Mouse (Mus musculus): ENCODE results near the gene Ylpm1. TPM values are rescaled to one million over a fixed set of nuclear protein-coding genes. Genes with fewer than 3 reads are reported as not detected.
A peak's percentile ranks its signal among the peaks of the same experiment; 100 is the strongest.

Gene Ylpm1
- total RNA-seq, 2 experiments from 2014 or later = 113 to 115 TPM

DNA sequence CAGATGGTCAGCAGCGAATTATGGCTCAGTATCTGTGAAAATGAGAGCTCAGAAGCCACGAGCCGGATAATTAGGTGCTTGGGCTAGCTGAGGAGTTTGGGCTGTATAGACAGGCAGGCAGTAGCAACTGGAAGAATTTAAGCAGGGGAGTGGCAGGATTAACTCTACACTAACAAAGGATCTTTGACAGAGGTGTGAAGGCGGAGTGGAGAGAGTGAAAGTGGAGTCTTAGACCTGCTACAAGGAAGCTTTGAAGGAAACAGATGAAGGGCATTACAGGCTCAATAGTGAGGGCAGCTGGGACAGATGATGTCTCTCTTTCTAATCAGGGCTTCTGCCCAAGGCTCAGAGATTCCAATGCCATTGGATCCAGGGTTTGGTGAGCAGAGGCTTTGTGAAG, 113.3 kb downstream of the Ylpm1 start:
- DNase-seq (ENCODE audit: low spot score in 2 of 2) = no peak

DNA sequence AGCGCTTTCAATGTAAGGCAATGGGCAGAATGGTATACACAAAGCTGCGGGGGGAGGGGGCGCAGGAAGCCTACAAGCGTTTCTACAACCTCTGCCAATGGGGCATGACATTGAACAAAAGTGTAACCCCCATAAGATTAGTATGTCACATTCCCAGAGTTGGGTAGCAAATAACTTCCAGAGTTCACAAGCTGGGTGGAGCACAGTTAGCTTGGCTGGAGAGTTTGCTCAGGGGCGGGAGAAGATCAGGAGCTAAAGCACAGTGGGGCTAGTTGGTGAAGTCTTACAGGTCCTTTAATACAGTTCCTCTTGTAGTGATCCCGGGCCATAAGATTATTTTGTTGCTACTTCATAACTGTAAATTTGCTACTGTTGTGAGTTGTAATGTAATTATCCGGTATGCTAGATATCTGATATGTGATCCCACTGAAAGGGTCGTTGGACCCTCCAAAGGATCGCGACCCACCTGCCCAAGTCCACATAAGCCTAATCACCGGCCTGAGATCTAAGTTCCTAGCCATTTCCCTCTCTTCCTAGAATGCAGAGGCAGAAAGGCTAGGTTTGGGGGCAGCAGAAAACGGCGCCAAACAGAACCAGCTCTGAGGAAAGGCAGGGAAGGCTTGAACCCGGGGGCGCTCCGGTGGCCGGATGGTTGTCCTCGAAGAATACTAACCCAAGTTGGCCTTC, 114.0 kb downstream of the Ylpm1 start:
- DNase-seq (ENCODE audit: low spot score in 2 of 2) = no peak

DNA sequence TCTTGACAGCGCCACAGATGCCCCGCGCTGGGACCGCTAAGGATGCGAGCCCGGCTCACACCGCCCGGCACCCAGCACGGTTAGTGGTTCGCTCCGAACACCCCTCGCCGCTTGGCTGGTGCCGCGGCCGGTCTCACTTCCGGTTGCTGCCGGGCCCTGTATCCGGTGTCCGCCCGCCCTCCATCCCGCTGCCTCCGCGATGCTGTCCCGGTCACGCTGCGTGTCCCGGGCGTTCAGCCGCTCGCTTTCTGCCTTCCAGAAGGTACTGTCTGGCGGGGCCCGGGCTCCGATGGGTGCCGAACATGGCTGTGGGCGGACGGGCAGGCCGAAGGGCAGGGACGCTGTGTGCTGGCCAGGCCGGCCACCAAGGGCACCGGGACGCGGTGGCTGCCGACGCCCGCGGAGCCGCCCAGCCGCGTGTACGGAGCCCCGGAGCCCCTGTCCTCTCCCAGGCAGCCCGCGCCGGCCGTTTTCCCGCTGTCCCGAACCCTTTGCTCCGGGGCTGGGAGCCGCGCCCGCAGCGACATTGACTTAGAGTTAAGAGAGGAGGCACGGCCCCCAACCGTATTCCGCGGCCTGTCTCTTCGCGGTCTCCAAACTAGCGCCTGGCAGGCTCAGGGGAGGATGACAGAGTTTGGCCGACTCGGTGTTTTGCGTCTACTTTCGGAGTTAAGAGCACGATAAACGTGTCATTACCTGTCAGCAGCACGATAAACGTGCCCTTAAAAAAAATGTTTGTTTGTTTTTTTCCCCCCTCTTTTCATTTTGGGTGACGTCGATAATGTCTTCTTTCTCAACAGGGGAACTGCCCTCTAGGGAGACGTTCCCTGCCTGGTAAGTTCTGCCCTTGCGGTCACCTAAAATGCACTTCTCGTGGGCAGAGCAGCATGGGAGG, 114.8 kb downstream of the Ylpm1 start, which contains the start of the genes Prox2 and Dlst:
Gene Prox2 (minus strand): TSS at position 62 of the 895 bp plus-strand sequence.
Gene Dlst (plus strand): TSS at position 136 of the 895 bp plus-strand sequence.
- DNase-seq (ENCODE audit: low spot score in 2 of 2) = peak; percentile 84 to 92

DNA sequence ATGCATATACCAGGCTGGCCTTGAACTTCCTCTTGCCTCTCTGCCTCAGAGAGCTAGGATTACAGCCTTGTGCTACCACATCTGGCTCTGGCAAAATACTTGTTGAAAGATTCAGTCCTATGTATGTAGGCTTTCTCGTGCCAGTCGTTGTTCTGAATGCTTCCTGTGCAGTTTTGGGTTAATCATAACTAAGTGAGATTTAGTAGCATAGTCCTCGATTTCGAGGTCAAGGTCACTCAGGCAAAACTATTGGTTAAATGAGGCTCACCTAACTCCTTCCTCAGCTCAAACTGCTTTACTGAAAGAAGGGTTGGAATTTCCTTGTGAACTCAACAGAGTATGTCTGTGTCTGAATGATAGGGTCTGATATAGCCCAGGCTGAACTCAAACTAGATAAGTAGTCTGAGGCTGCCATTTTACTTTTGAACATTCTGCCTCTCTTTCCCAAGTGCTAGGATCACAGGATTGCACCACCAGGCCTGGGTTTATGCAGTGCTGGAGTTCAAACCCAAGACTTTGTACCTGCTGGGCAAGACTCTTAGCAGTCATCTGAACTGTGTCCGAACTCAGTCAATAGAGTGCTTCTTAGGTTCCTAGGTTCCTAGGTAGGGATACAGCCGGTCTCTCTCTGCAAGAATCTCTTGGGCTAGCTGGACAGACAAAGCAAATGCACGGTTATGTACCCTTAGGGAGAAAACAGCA, 116.6 kb downstream of the Ylpm1 start:
- DNase-seq (ENCODE audit: low spot score in 2 of 2) = no peak

DNA sequence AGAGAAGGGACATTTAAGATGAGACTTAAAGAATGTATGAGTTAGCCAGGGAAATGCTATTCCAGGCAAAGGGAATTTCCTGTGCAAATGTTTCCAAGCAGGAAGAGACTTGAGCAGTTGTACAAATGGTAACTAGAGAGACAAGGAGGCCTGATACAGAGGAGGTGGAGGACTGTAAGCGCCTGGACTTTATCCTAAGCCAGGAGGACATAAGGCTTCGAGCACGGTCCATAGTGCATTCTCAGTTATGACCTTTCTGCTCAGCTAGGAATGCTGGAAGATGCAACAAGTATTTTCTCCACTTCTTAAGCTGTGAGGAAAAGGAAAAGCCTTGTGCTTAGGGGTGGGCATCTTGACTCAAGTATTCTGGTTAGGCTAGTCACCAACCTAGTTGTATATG, 117.2 kb downstream of the Ylpm1 start:
- DNase-seq (ENCODE audit: low spot score in 2 of 2) = no peak

DNA sequence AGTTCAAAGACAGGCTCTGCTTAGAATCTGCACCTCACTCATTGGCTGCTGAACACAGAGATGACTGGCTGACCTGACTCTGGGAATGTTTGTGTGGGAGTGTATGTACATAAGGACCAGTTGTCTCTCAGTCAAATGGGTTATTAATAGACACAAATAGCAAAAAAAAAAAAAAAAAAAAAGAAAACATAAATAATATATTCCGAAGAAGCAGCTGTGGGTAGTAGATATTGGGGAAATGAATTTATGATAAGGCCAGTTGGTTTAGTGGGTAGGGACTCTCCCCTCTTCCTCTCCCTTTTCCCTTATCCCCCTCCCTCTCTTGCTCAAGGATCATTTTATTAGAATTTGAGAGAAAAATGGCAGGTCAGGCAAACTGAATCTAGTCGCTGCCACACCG, 117.8 kb downstream of the Ylpm1 start:
- peak in 1 of 2 experiments; percentile 57 for DNase-seq (ENCODE audit: low spot score in 2 of 2)

DNA sequence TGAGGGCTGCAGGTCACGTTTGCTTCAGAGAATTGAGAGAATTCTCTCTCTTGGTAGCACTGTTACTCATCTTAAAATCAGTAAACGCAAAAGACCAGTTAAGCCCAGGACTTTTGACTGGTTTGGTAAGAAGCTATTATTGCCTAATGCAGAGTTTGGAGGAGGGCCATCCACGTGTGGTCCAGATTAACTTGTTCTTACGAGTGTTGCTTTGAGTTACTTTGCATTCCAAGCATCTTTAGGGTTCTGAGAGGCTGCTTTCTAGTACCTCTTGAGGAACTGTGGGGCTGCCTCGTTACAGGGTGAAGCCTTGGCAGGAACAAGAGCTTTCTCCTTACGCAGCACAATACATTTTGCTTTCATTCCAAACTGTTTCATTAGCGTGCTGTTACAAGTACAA, 119.6 kb downstream of the Ylpm1 start:
- no peak for DNase-seq (ENCODE audit: low spot score in 2 of 2)

Other genes starting within 250 kb of the Ylpm1 start
- 10 to 100 TPM; 27.2 to 28.9 TPM for gene Npc2, start 223.2 kb upstream of the Ylpm1 start, total RNA-seq (2021)
- 10 to 100 TPM; 59.3 to 60.2 TPM for gene Isca2, start 223.1 kb upstream of the Ylpm1 start, total RNA-seq (2021)
- under 1 TPM; 0.27 to 0.43 TPM for gene Ltbp2, start 119.8 kb upstream of the Ylpm1 start, total RNA-seq (2021)
- gene Fcf1, start 25.4 kb upstream of the Ylpm1 start, total RNA-seq (2021) = 10 to 100 TPM; 35.3 to 36.2 TPM
- 100 to 1,000 TPM in 1 of 2 experiments, 10 to 100 TPM in 1; 97.7 to 113 TPM for gene Arel1, start 25.4 kb upstream of the Ylpm1 start, total RNA-seq (2021)
- gene Prox2, start 114.4 kb downstream of the Ylpm1 start, total RNA-seq (2021) = 1 to 10 TPM; 1.8 to 2.2 TPM
- 100 to 1,000 TPM; 141 to 147 TPM for gene Dlst, start 114.5 kb downstream of the Ylpm1 start, total RNA-seq (2021)
- 10 to 100 TPM; 36.9 to 38.9 TPM for gene Rps6kl1, start 154.9 kb downstream of the Ylpm1 start, total RNA-seq (2021)
- gene Pgf, start 181.5 kb downstream of the Ylpm1 start, total RNA-seq (2021) = 1 to 10 TPM; 4.5 to 5.5 TPM
- gene Eif2b2, start 223.2 kb downstream of the Ylpm1 start, total RNA-seq (2021) = 10 to 100 TPM; 56.0 to 72.8 TPM

Data from layer of hippocampus, adult 18-20 months (tissue).